Mouse (Mus musculus) thymus, postnatal 25 days (tissue): Measurements from ENCODE around the gene Zfp672.
"Not testable (repeated sequence)": the region's sequence is repeated elsewhere in the genome, so short reads cannot be mapped to it uniquely, and the experiment has no call there.

Experiments
- DNase-seq: peaks from one replicate; pipeline ENCODE4 v3.0.0; 2022

Gene Zfp672

DNA sequence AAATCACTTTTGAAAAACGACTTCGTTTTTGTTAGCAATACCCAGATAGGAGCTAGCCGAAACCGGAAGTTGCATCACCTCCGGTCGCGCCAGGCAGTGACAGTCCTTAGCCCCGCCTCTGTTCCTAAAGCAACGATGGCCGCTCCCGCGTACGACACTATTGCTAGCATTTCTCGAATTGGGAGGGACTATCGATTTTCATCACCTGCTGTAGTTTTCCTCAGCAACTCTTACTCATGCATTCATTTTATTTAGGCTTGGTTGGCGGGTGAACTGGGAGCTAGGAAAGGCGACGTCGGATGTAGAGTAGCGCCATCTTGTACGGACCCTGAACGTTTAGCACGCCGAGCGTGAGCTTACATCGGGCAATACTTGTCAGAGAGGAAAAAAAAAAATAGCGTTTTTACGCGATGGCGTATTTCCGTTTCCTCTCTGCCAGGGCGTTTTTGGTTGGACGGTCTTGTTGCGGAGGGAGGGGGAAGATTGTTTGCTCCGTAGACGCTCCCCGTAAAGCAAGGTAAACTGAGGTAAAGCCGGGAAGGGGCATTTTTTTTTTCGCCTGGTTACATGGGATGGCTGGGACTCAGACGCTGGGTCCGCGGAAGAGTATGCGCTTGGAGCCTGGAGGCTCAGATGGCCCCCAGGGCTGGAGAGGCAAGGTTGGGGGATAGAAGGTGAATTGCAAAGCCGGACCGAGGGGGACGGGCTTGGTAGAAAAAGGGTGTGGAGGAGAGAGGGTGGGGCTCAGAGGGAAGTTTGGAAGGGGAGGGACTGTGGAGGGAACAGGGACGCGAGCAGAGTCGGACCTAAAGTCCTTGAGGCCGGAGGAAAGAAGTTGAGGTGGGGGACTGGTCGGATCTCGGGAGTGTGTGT lies at the start of gene Zfp672, which contains the start of gene Sh3bp5l:
Gene Zfp672 (minus strand): TSS at position 64 of the 873 bp plus-strand sequence.
Gene Sh3bp5l (plus strand): TSS at position 449 of the 873 bp plus-strand sequence.
- peak; percentile 89 for DNase-seq

DNA sequence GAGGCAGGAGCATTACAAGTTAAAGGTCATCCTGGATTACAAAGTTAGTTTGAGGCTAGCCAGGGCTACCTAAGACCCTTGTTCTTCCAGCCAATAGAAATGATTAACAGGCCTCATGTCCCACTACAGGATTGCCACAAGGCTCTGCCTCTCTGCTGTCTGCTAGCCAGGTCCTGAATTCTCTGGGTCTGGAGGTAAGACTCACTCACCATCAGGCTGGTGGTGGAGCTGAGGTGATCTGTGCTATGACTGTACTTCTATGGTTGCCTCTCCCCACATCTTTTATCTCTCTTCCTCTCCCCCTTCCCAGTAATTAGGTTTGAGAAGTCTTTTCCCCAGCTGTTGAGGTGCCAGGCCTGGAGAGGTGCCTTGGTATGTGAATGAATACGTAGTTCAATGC lies 49.4 kb upstream of the Zfp672 start:
- no peak for DNase-seq

DNA sequence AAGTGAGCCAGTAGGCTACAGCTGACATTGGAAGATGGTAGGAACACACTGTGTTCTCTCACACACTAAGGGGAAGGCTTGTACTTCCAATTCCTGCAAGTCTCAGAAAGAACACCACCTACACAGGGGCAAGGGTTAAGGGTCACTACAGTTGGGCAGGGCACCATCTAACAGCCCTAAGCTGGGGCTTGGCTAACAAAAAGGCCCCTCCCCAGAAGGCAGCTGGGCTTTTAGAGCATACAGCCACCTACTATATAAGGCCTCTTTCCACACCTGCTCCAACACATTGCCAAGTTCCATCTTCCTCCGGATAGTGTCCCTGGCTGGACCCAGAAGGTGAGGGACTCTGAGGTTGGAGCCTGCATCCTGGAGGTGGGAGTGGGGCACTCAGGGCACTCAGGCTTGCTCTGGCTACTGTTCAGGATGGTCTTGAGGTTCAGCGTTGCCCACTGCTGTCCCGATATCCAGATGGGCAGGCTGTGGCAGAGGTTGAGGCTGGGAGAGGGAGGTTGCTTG lies 48.7 kb upstream of the Zfp672 start, which contains the start of gene Lypd8:
Gene Lypd8 (plus strand): TSS at position 281 of the 516 bp plus-strand sequence.
- no peak for DNase-seq

DNA sequence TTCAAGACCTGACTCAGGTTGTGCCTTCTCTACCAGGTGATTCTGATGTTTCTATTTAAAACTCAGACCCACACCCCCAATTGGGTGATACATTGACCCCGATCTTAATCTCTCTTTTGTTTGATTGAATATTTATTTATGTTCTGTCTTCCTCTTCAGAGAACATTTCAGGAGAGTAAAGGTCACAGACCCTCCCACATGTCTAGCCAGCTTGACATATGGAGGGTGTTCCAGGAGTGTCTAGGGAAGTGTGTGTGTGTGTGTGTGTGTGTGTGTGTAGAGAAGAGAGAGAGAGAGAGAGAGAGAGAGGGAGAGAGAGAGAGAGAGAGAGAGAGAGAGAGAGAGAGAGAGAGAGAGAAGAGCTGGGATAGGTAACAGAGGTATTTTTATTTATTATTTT lies 47.5 kb upstream of the Zfp672 start:
- no peak for DNase-seq

DNA sequence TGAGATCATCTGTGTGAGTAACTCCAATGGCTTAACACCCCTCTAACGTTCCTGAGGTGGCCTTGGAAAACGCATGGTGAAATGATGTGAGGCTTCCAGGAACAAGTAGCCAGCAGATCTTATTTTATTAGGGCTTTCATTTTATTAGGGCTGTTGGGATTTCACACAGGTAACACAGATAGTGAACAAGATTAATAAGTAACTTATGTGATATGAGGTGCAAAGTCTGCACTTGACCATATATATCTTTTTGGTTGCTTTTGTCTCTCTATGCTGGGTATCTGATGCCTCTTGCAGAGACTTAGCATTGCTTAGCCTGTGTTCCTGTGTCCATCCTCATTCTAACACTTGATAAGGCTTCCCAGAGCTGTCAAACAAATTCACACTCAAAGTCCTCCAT lies 47.1 kb upstream of the Zfp672 start:
- DNase-seq = no peak

DNA sequence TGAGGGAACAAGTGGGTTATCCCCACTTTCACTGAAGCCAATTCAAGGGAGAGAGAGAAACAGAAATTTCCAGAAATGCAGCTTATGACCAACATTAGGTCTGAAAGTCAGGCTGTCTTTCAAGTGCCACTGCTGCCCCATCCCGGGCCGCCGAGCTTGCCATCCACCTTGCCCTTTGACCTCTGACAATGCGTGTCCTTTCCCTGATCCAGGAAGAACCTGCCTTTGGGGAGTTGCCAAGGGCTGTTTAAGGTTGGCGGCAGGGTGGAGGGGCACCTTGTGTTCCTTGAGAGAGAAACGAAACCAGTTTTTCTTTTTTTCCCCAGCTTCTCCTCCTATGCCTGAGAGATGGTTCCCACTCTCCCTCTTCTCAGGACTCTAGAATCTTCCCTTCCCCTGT lies 36.1 kb upstream of the Zfp672 start:
- DNase-seq = not testable (repeated sequence)

DNA sequence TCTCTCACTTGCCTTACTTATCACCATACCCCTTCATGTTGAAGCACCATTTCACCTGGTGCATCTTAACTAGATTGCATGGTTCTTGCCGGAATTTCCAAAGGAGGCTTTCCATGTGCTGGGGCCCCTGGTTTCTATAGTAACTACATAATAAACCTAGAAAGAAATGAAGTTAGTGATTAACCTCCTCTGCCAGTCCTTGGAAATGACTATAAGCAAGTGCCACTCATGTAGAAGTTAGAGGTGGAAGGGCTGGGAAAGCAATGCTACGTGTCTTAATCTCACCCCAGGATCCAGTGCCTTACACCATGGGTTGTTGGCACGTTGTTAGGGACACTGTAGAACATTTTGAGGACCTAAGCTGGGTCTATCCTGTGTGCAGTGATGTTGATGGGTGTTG lies 34.3 kb upstream of the Zfp672 start:
- no peak for DNase-seq

DNA sequence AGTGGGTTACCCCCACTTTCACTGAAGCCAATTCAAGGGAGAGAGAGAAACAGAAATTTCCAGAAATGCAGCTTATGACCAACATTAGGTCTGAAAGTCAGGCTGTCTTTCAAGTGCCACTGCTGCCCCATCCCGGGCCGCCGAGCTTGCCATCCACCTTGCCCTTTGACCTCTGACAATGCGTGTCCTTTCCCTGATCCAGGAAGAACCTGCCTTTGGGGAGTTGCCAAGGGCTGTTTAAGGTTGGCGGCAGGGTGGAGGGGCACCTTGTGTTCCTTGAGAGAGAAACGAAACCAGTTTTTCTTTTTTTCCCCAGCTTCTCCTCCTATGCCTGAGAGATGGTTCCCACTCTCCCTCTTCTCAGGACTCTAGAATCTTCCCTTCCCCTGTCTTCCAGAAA lies 32.4 kb upstream of the Zfp672 start:
- not testable (repeated sequence) for DNase-seq

DNA sequence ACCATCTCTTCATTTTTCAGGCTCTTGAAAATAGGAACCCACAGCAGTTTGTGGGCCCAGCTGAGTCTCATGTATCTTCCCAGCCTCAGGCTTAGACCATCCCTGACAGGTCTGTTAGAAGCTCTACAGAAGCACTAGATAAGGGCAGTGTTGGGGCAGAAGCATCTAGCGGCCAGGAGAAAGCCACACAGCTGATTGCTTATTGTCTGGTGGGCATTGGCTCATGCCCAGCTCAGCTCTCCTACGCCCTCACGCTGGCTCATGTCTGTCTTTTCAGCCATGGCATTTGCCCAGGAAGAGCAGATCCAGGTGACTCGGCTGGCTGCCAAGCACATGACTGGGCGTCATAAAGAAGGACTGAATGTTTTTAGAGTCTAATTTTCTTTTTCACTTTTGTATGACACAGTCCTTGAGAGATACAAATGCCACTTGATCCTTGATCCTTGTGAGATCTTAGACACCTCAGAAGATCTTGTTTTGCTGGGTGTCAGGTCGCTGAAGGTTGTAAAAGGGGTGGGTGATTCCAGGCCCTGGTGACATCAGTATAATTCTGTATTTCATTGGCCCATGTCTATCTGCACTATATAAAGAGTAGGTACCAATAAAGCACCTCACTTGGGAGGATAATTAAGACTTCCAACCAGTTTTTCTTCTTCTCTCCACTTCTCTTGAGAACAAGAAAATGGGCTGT lies 27.9 kb upstream of the Zfp672 start:
- DNase-seq = no peak

DNA sequence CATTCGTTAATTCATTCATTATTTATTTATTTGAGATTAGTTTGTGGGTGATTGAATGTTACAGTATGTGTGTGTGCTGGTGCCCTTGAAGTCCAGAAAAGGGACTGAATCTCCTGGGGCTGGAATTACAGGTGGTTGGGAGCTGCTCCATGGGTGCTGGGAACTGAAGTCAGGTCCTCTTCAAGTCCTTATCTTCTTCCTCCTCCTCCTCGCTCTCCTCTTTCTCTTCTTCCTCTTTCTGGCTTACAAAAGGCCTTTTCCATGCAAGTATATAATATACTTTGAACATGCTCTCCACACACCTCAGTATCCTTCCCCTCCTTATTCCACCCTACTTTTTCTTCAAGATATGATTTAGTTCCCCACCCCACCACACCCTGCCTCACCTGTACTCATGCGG lies 26.9 kb upstream of the Zfp672 start:
- no peak for DNase-seq

DNA sequence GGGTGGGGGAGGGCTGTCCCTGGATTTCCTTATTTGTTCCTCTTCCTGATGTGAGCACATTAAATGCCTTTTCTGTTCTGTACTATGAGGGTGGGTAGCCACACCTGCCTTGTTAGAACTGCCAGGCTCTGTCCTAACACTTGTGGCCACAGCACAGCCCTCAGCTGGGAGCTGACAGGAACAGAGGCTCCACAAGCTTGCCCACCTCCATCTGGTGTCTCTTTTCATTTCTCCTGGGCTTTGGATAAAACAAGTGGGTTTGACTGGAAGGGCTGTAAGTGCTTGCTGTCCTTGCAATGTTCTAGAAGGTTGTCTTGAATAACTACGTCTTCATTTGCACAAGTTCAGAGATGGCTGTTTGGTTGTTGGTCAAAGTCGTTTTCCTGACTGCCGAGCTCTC lies 24.8 kb upstream of the Zfp672 start:
- no peak for DNase-seq

DNA sequence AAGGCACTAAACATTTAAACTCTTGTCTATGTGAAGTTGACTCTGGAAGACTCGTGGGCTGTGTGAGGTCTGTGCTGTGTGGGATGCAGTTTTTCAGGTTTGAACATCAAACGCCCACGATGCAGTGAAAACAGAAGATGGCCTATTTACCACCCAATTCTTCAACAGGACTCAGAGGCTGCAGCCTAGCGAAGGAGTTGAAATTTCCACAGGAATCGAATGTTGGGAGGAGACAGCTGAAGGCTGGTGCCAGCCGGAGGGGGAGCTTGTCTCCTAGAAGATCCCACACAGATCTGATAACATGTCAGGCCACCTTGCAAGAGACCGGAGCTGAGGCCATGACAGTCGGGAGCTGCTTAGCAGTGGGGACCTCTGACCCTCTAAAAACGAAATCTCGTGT lies 24.3 kb upstream of the Zfp672 start:
- DNase-seq = no peak

DNA sequence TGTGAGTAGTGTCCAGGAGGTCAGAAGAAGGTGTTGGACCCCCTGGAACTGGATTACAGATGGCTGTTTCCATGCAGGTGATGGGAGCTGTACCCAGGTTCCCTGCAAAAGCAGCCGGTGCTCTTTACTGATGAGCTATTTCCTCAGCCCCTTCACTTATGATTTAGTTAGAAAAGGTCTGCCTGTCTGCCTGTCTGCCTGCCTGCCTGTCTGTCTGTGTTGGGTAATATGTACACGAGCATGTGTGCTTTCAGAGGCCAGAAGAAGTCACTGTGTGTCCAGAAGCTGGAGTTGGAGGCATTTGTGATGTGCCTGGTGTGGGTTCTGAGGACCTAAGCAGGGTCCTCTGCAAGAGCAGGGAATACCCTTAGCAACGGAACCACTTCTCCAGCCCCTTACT lies 23.6 kb upstream of the Zfp672 start:
- DNase-seq = no peak

DNA sequence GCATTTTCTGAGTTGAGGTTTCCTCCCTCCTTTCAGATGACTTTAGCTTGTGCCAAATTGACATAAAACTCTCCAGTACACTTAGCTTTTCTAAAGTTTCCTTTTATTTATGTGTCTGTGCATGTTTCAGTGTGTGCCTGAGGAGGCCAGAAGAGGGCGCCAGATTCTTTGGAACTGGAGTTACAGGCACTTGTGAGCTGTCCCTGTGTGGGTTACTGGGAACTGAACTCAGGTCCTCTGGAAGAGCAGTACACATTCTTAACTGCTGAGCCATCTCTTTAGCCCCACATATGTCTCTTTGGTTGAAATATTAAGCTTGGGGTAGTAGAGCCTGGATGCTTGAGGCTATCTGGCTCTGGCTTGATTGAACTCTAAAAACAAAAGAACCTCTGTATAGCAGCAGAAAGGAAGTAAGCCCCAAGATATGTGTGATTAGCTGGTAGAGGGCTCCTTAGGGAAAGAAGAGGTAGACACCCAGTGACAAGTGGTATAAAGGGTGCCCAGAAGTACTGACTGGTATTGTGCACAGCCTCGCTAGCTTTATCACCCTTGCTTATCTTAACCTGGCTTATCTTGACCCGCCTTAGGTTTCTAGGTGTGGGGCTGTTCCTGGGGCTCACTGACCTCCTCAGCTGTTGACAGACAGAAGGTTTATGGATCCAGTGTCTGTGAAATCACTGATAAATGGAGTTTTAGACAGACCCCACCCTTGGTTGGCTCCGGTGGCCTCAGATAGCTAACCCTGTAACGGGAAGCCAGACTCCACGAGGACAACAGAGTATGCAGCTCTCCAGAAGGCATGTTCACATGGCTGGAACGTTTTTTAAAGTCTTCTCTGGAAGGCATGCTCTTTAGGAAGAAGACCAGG lies 22.8 kb upstream of the Zfp672 start:
- DNase-seq = peak; percentile 15

DNA sequence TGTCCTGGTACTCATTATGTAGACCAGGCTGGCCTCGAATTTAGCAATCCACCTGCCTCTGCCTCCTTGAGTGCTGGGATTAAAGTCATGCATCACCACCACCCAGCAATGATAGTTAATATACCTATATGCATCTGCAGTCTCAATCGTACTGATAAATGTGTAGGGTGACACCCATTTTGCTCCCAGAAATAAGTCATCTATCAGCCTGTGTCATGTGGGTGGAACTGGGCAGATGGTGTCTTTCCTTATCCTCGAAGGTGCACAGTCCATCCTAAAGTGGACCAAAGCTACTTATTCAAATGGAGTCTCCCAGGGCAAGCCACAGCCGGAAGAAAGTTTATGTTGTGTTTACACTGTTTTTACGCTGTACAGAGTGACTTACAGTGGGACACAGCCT lies 21.0 kb upstream of the Zfp672 start:
- no peak for DNase-seq

DNA sequence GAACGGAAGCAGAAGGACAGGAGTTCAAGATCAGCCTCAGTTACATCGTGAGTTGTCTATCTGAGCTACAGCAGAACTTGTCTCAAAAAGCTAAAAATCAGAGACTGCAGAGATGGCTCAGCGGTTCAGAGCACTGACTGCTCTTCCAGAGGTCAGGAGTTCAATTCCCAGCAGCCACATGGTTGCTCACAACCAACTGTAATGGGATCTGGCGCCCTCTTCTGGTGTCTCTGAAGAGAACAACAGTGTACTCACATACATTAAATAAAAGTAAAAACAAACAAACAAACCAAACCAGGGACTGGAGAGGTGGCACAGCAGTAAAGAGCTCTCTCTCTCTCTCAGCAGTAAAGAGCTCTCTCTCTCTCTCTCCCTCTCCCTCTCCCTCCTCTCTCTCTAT lies 20.5 kb upstream of the Zfp672 start:
- no peak for DNase-seq

DNA sequence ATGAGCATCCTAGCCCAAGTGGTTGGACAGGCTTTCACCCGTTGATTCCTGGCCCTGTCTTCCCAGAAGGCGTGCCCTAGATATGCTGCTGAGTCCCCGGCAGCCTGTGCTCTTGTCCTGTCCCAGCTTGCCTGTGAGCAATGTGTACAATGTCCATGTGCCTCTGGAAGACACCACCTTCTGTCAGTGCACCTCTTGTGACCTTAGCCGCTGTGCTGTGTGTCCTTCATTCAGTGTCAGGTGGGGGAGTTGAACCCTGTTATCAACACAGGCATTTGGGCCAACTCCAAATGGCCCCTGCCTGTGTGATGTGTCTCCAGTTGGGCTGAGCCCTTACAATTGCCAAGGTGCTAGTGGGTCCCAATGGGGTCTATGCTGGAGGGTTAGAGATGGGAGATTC lies 16.6 kb upstream of the Zfp672 start:
- no peak for DNase-seq

DNA sequence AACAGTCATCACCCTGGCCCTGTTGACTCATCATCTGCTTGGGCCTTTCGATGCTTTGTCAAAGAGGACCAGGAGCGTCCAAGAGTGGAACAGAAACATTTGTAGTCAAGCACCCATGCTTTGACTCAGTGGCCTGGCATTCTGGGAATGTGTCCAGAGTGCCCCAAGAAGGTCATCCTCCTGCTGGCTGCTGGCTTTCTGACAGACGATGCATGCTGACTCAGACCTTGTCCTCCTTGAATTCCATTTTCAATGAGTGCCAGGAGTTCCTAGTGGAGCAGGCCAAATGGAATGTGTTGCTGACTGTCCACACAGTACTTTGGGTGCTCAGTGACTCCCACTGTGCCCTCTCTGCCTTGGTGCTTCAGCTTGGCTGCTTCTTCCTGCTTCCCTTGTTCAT lies 4.6 kb upstream of the Zfp672 start:
- DNase-seq = no peak

DNA sequence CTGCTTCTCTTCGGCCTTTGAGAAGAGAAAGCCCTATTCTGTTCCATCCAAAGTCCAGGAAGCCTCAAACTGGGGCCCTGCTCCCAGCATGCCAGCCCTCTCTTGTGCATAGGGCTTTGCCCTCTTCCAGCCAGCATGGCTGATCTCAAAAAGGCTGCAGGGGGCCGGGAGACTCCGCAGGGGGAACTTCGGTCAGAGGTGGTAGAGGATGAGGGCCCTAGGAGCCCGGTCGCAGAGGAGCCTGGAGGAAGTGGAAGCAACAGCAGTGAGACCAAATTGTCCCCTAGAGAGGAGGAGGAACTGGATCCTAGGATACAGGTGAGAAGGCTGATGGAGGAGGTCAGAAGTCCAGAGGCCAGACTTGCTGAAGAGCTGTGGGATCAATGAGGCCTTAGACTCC lies 1.4 kb upstream of the Zfp672 start:
- DNase-seq = no peak

DNA sequence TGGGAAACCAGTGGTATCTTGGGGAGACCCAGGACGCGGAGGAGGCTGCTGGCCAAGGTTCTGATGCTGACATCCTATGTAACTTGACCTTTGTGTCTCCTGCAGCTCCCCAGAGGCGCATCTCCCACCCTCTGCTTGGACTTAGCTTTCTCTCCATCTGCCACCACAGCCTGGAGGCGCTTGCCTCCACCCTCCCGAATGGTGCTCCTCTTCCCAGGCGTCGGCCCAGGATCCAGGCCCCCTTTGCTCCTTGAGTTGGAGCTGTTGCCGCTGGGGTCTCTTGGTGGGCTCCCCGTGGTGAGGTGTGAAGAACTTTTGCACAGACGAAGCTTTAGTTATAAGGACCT lies 983 bp upstream of the Zfp672 start:
- no peak for DNase-seq

DNA sequence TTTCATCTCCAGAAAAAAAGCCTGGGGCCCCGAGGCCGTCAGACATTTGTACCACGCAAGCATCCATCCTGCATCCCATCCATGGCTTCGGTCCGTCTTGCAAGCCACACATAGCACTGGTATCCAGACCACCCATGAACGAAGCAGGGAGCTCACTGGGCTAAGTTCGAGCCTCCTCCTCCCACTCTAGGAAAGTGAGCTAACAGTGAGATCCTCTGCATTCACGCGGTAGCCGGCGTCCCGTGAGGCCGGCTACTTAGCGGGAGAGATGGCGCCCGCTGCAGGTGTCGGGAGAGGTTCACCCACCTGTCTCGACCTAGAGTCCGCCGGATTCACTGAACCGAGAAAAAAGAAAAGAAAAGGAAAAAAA lies 248 bp downstream of the Zfp672 start:
- no peak for DNase-seq

DNA sequence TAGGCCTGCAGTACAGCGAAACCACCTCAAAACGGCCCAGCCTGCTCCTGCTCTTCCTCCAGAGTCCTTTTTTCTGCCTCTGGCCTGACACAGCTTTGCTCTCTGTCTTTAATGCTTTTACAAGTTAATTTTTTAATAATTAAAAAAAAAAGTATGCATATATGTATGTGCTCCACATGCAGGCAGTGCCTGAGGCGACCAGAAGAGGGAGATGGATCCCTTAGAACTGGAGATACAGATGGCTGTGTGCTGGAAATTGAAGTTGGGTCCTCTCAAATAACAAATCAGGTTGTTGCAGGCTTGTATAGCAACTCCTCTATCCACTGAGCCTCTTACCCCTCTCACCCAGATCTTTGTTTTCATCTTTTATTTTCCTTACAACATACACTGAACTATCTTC lies 3.4 kb downstream of the Zfp672 start:
- DNase-seq = no peak

DNA sequence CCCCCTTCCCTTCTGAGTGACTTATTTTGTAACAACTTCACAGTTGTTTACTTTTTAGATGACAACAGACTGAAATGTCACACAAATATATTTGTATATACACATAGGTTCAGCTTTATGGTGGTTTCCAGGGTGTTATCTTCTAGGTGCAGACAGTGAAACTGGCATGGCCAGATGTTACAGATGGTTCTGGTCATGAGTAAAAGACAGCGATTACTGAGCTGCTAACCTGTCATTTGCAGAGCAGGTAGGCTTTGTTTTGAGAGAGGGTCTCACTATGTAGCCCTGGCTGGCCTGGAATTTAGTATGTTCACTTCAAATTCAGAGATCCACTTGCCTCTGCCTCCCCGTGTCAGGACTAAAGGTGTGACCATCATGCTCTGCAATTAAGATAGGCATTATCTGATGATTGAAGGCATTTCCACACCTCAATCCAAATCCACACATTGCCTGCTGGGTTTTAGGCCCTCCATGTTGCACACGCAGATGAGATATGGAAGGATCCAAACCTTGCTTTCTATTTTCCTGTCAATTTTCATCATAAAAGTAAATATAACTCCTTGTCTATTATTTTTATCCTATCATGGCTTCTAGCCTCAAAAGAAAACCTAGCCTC lies 5.4 kb downstream of the Zfp672 start:
- no peak for DNase-seq
